Mouse (Mus musculus) cerebellum, adult 11 months (tissue): ENCODE measurements around the gene 1700018B08Rik.
A peak's percentile ranks its signal among the peaks of the same experiment; 100 is the strongest.

Experiments used
- DNase-seq: peaks from one replicate; pipeline ENCODE4 v3.0.0; 2022

1700018B08Rik gene

GRCm38 (mm10) chr8:121561636-121562345 lies 17.7 kb upstream of the 1700018B08Rik start:
- no peak for DNase-seq

DNA sequence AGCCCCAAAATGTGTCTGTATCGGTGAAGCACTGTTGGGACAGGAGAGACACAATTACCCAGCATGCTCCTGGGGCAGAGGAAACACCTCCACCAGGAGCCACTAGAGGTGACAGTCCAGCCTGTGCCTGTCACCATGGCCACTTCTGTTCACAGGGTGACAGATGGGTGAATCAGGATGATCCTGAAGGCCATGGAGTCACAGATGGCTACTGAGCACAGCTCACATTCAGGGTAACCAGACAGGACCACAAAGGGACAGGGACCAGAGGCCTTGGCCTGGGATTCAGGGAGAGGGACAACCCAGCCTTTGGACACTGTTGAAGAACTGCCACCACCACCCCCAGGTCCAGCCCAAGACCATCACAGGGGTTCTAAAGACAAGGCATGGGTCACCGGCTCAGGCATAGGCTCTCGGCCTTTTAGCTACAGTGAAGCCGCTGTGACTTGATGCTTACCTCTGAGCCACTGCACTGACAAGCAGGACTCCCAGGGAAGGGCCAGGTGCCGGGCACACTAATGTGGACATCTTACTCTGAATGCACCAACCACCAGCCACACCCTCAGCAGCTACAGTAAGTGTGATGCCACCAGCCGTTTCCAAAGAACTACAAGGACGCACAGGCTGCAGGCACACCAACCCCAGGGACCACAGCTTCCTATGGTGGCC lies 16.4 kb upstream of the 1700018B08Rik start:
- DNase-seq = no peak

DNA sequence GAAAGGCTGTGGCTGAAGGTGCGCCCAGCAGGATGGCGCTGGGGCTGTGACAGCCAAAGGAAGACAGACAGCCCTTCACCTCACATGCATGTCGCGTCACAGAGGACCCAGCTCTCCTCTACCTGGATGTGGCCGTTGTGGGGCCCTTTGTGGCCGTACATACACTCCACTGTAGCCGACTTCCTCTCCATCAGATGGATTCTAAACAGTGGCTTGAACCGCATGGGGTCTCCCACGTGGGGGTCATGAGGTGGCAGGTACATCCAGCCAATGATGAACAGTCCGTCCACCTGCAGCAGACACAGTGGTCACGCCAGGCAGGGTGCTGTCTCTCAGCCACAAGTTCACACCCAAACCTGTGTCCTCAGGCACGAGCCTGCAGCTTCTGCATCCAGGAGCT lies 15.7 kb upstream of the 1700018B08Rik start:
- DNase-seq = no peak

GRCm38 (mm10) chr8:121558538-121558937 lies 14.4 kb upstream of the 1700018B08Rik start:
- DNase-seq = no peak

DNA sequence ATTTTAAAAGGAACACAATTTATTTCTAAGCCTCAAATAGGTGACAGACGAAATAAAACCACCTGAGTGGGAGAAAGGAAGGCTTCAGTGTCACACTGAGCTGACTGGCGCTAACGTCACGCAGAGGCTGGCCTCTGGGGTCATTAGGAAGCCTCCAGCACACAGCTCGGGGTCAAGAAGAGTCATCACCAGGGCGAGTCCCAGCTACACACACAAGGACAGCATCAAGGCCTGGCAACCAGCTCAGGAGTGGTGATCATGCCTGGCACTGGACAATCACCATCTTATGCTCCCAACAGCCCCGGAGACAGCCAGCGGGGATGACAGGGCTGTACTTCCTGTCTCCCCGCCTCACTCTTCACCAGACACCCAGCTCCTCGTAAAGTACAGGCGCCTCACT lies 13.6 kb upstream of the 1700018B08Rik start:
- no peak for DNase-seq

GRCm38 (mm10) chr8:121553831-121554475 lies 9.8 kb upstream of the 1700018B08Rik start:
- DNase-seq = peak; percentile 0

GRCm38 (mm10) chr8:121552506-121552905 lies 8.4 kb upstream of the 1700018B08Rik start:
- no peak for DNase-seq

- DNase-seq = no peak
Observed at GRCm38 (mm10) chr8:121551065-121551985, 7.2 kb upstream of the 1700018B08Rik start.

GRCm38 (mm10) chr8:121550056-121550455 lies 5.9 kb upstream of the 1700018B08Rik start:
- no peak for DNase-seq

DNA sequence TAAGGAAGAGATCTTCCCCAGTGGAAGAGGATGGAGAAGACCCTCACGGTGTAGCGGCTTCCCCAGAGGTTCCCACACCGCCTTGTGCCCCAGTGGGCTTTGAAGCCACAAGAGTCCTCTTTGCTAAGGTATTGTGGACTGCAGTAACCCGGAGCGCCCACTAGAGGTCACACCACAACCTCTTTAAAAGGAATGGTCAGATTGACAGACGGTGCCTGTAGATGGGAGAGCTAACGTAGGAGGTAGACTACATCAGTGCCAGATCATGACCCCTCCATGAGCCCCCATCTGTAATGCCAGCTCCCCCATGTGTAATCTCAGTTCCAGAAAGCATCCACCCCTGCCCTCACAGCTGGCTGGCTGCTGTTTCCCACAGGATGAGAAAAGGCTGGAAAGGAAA lies 3.0 kb upstream of the 1700018B08Rik start:
- peak; percentile 71 for DNase-seq

DNA sequence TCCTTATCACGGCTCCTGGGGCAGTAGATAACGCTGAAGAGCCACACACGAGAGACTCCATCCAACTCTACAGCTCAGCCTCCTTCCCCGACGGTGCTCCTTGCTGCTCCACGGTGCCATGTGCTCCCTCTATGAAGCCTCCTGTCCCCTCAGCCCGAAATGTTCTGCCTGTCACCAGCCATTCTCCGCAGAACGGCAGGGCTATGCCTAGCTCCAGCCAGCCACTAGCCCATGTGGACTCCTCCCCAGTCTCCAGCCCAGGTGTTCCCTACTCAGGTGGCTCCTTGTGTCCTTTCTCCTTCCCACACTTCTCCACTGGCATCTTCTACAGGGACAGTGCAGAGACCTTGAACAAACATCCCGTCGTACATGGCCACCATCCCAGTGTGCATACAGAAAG lies 816 bp upstream of the 1700018B08Rik start:
- no peak for DNase-seq

DNA sequence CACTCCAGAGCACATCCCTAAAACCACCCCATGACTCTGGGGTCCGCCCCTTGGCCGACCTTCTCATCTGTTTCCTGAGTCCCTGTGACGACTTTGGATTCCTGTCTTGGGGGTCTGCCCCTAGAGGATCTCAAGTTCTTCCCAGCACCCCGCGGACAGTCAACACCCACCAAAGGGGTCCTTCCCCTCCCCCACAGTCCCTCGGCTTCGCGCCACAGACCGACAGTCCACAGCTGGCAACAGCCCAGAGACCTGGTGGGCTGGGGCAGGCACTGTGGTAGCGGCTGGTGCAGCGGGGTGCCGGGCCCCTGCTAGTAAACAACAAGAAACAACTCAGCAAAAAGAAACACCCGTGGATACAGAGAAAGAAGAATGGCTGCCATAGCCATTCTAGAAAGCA lies 1.2 kb downstream of the 1700018B08Rik start:
- DNase-seq = no peak

DNA sequence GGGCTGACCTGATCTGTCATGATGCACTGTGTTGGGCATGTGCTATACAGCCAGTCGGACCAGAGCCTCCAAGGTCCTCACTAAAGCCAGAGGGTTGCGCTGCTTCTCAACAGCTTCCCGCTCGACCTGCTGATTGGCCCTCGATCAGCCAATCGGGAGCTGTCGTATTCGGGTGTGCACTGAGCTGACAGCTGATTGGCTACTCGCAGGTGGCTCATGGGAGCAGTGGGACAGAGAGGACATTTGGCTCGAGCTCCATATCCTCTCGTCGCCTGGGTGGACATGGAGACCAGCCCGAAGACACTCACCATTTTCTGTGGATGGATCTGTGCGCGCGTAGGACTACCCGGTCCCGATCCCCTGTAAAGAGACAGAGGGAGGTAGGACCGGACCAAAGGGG lies 2.3 kb downstream of the 1700018B08Rik start:
- DNase-seq = no peak

DNA sequence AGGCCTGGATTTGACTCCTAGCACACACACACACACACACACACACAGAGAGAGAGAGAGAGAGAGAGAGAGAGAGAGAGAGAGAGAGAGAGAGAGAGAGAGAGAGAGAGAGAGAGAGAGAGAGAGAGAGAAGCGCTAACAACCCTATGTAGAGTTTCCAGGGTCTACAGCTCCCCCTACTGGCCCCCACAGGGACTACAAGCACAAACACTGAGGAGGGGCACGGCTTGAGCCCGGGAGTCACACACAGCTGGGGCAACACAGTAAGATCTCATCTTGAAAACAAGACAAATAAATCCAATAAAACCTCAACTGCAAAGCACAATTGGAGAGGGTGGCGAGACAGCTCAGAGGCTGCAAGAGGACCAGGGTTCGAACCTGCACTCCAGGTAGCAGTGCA lies 11.7 kb downstream of the 1700018B08Rik start:
- DNase-seq = no peak

- no peak for DNase-seq
Observed at GRCm38 (mm10) chr8:121530639-121531038, 13.5 kb downstream of the 1700018B08Rik start.

DNA sequence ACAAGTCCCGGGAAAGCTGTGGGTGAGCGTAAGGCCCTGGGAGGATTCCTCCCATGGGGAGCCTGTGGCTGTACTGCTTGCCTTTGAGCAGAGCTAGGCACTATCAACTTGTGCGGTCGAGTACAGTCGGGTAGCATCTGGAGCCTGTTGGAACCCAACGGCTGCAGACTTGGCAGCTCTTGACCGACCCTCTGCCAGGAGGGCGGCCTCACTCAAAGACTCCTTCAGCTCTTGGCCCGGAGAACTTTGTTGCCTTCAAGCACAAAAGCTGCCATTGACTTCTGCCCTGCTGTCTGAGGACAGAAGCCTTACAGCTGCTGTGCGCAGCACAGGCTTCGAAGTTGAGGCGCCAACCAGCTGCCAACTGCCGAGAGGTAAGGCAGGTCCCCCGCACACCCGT lies 15.3 kb downstream of the 1700018B08Rik start:
- DNase-seq = no peak

DNA sequence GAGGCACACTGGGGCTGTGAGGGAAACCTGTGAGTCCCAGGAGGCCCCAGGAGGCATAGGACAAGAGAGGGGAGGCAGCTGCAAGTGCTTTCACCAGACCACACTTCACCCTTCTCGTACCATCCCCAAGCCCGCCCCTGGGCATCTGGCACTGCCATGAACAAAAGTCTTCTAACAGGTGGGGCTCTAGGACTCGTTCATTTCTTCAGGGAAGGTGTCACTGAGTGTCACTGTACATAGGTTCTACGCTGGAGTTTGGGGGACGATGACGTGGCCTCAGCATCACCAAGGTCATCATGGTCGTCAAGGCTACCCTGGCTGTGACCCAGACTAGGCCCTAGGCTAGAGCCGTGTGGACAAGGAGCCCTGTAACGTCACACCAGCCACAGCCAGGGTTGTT lies 16.4 kb downstream of the 1700018B08Rik start:
- no peak for DNase-seq

DNA sequence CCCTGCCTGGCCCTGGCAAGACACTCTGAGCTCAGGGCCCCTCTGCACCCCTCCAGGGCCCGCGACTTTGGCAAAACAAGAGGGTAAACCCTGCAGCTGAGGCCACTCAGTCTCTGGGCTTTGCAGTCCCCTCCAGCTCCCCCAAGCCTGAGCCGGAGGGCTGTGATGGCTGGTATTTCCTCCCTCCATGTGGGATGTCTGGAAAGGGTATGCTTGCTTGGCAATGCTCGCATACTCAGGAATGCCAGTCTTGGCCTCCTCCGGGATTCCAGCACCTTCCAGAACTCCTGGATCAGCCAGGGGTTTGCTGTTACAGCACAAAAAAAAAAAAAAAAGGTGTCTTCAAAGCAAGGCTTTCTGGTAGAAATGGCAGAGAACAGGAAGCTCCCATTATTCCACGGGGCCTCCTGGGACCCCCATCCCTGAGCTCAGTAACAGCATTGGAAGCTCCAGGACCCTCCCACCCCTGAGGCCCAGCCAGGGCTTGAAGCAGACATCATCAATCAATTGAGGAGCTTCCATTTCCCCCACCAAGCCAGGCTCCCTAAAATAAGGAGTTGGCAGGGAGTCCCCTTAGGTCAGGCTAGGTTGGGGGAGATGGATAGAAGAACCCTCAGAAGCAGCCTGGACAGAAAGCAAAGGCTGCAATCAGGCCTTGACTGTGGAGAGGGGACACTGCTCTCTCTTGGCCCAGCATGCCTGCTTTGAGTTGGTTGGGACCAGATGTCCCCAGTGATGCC lies 17.1 kb downstream of the 1700018B08Rik start:
- no peak for DNase-seq

DNA sequence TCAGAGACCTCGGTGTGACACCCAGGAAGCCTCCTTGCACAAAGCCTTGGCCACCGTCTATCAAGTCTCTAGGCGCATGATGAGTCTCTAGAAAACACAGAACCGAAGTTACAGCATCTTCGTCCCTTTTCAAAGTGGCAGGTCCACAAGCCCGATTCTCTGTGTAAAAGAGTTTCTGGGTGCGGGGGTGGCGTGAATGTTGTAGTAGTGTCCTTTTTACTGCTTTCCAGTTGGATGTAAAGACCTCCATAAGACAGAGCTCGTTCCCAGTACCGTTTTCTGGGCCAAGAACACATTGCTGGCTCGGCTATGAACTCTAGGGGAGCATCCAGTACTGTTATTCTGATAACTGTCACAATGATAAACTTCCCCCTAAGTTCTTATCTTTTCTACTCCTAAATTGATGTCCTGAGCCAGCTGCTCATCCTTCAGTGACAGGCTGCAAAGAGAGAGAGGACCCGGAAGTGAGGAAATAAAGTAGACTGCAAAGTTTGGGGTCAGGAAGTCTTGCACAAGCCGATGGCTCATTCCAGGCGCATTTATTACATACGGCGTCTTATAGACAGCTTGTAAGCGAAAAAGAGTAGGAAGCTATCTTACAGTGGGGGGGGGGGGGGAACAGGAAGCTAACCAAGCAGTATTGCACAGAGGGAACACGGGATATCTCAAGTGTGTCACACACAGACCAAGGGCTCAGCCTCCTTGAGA lies 18.9 kb downstream of the 1700018B08Rik start:
- no peak for DNase-seq

- DNase-seq = peak; percentile 73
Observed at GRCm38 (mm10) chr8:121513429-121513828, 30.7 kb downstream of the 1700018B08Rik start.

- no peak for DNase-seq
Observed at GRCm38 (mm10) chr8:121511751-121512150, 32.4 kb downstream of the 1700018B08Rik start.

DNA sequence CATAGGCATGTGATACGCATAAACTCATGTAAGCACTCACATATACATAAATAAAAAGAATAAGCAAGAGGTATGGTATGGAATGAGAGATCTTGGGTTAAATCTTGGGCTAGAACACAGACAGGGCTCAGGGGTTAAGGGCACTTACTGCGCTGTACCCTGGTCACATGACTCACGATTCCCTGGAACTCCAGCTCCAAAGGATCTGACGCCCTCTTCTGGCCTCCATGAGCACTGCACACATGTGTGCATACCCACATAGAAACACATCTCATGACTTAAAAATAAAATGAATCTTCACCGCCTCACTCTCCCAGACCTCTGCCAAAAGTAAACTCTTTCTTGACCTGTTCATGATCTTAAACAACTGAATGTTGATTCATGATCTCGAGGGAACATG lies 46.5 kb downstream of the 1700018B08Rik start:
- no peak for DNase-seq
